Mouse (Mus musculus) forebrain, embryonic 13.5 days (tissue): ENCODE measurements at regions not wholly inside any gene's neighbourhood (a gene's known extent, or its start where the extent isn't known, plus 50 kb on each side); places are given as distances from the start of the nearest gene placed in this dataset.

Source experiments
- ATAC-seq: fragments of 200-750 bp; cut with Nextera tagmentation; 2 replicates; pipeline ENCODE4 v1.8.0; 2017
- H3K27ac ChIP-seq: fragments of 300-500 bp; sonication (generic); 2 replicates; pipeline ENCODE4 v1.5.1; 2015; ENCODE audit warnings: inconsistent platforms, mild to moderate bottlenecking, moderate library complexity
- H3K27me3 ChIP-seq: fragments of 300-500 bp; sonication (generic); 2 replicates; pipeline ENCODE4 v1.6.1; 2015; ENCODE audit warnings: mild to moderate bottlenecking, inconsistent platforms
- H3K36me3 ChIP-seq: fragments of 300-500 bp; sonication (generic); 2 replicates; pipeline ENCODE4 v1.6.1; 2015; ENCODE audit warnings: mild to moderate bottlenecking, inconsistent platforms; ENCODE audit not compliant: poor library complexity, severe bottlenecking
- H3K4me1 ChIP-seq: fragments of 300-500 bp; sonication (generic); 2 replicates; pipeline ENCODE4 v1.6.1; 2015; ENCODE audit warnings: inconsistent platforms
- H3K4me2 ChIP-seq: fragments of 300-500 bp; sonication (generic); 2 replicates; pipeline ENCODE4 v1.6.1; 2015; ENCODE audit warnings: inconsistent platforms, mild to moderate bottlenecking, moderate library complexity
- H3K4me3 ChIP-seq: fragments of 300-500 bp; sonication (generic); 2 replicates; pipeline ENCODE4 v1.5.1; 2015; ENCODE audit warnings: mild to moderate bottlenecking, inconsistent platforms
- H3K9ac ChIP-seq: fragments of 300-500 bp; sonication (generic); 2 replicates; pipeline ENCODE4 v1.6.1; 2015; ENCODE audit warnings: mild to moderate bottlenecking, inconsistent platforms
- H3K9me3 ChIP-seq: fragments of 300-500 bp; sonication (generic); replicated peaks from 2 replicates; pipeline ENCODE4 v1.6.1; 2016; ENCODE audit warnings: inconsistent platforms
- WGBS: fragments of 180-500 bp; shearing (Covaris S2); methylation state at CpG from one replicate; pipeline ENCODE4 v1.1.7; 2015; 5-methylcytosine and 5-hydroxymethylcytosine counted together

GRCm38 (mm10) chr13:42244240-42245086, 56.8 kb upstream of the Edn1 start:
- Histone ChIP-seq H3K4me3 (no peak overlapping the region), H3K9ac (no peak overlapping the region), H3K27ac (no peak overlapping the region), H3K27me3 (no peaks in the 10 kb centered on the region), H3K9me3 (no peaks in the 10 kb centered on the region), H3K4me2 (no peak overlapping the region), H3K36me3 (no peaks in the 10 kb centered on the region), H3K4me1 (0 out of 2 replicates have a peak, but pooled peaks cover 3% of the 10 kb centered on the region)
- peak; percentile 69 for ATAC-seq
- WGBS: 52% methylated on average over 7 of the region's 7 CpGs

- H3K9me3 ChIP-seq: no peaks in the 10 kb centered on the region
- H3K4me1 ChIP-seq: 0 out of 2 replicates have a peak, but pooled peaks cover 3% of the 10 kb centered on the region
- ATAC-seq: no peak
- WGBS: 86% methylated on average over 11 of the region's 11 CpGs
- no peak overlapping the region for H3K27ac ChIP-seq
- H3K9ac ChIP-seq: no peak overlapping the region
- no peak overlapping the region for H3K4me3 ChIP-seq
- no peak overlapping the region for H3K4me2 ChIP-seq
- no peaks in the 10 kb centered on the region for H3K36me3 ChIP-seq
- H3K27me3 ChIP-seq: no peaks in the 10 kb centered on the region
Observed at GRCm38 (mm10) chr13:42245753-42246409, 55.4 kb upstream of the Edn1 start.
